Mouse (Mus musculus) neural tube, embryonic 10.5 days (tissue): ENCODE measurements at regions not wholly inside any gene's neighbourhood (a gene's known extent, or its start where the extent isn't known, plus 50 kb on each side); places are given as distances from the start of the nearest gene placed in this dataset.

Source experiments
- DNase-seq: peaks from one replicate; pipeline ENCODE4 v3.0.0-alpha.2; 2017; ENCODE audit warnings: low spot score; ENCODE audit errors: extremely low spot score

DNA sequence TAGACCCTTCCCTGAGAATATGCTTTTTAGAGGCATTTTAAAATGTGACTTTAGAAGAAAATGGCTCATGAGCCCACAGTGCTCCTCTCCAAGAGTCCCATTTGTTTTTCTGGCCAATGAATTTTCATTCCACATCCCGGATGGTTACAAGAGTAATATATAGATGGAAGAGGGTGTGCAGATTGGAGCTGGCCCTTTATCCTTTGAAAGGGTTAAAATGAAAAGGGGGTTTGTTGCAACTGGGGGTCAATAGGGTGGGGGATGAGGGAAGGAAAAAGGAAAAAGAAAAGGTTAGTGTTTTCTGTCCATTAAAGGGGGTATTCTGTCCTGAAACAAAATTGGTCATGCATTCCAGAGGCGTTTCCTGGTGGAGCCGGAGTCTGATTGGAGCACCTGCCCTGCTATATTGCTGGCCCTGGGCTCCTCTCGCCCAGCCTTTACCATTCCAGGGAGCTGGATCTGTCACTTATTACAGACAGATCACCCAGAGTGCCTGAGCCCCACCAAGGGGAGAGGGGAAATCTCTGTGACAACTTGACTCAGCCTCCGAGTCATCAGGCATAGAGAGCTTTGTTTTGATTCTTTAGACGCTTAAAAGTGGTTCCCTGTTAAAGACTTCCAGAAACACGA is 666.7 kb downstream of the Pkhd1 start:
- peak; percentile 34 for DNase-seq

DNA sequence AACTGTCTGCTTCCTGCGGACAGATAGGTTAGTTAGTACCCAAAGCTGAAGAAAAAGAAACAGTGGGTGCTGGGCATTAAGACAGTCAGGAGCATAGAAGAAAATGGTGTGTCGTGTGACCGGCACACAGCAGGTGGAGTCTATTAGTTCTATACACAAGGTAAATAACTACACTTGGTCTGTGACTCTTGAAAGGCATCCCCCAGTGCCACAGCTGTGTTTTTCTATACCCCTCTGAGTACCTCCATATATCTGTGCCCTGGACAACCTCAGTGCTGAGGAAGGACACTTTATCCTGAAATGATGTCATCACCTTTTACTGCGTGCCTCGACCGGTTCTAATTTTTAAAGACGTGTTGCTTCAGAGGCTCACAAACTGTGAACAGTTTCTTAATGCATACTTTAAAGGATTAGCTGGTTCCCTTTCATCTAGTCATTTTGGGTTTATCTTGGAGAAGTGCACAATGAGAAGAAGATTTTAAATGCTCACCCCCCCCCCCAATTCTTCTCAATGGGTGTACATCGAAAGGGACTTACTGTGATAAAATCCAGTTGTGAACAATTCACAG is 666.1 kb downstream of the Pkhd1 start:
- DNase-seq, result peak; percentile 29

- no peak for DNase-seq
Measured at GRCm38 (mm10) chr1:19973364-19973763, 644.5 kb downstream of the Pkhd1 start.

DNA sequence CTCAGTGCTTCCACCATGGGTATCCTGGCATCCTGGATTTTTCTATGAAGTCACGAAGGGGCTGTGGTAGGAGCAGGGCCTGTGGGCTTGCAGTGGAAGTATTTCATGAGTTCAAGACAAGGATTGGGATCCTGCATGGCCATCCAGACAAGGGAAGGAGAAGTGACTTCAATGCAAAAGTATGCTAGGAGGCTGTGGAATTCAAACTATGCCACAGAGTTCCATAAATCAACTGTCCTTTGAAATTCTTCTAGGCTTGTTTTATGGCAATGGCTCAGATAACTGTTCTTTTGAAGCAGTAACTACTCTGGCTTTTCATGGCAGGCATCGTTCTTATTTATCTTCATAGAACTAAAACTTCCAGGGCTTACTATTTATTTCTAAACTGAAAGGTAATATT is 643.9 kb downstream of the Pkhd1 start:
- DNase-seq, result peak; percentile 29

DNA sequence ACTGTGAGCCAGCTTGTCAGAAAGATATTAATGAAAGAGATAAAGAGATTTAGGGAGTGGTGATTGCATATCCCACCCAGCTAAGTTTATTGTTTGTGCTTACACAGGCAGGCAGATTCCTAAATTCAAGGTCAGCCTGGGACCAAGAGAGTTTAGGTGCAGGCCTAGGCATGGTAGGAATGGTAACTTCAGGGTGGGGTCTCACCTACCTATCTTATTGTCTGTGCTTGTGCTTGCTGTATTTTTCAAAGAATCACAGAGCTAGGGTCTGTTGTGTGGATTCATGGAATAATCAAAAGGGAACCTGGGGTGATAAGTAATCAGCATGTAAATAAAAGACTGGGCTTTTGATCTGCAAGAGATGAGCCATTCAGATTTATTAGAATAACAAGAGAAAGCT is 642.4 kb downstream of the Pkhd1 start:
- no peak for DNase-seq

DNA sequence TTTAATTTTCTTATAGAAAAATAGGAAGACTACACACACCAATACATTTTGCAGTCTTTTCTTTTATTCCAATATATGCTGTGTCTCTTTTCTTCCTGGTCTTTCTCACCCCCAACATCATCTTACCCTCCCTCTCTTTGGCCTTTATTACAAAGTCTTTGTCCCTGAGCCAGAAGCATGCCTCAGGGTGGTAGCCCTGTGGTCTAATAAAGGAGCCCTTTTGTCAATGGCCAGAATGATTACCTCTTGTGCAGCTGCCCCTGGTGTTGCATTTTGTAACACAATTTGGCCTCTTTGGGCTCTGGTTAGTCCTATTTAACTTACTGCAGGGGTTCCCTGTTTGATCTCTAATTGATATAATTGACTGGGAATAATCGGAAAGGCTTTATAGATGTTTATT is 636.7 kb downstream of the Pkhd1 start:
- no peak for DNase-seq

DNA sequence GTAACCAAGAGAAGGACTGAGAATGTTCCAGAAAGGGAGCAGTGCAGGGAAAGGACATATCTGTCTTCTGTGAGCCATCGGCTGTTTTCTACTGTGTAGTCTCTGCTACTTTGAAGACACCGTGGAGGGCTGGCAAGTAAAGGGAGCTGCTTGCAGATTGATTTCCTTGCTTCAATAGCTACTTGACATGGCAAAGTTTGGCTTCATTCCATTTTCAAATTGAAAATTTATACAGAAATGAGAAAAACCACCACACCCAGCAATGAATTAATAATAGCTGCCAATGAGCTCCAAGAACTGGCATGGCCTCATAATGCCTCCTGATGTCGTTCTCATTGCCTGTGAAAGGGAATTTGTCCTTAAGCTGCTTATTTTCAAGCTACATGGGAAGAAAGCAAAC is 635.1 kb downstream of the Pkhd1 start:
- no peak for DNase-seq

DNA sequence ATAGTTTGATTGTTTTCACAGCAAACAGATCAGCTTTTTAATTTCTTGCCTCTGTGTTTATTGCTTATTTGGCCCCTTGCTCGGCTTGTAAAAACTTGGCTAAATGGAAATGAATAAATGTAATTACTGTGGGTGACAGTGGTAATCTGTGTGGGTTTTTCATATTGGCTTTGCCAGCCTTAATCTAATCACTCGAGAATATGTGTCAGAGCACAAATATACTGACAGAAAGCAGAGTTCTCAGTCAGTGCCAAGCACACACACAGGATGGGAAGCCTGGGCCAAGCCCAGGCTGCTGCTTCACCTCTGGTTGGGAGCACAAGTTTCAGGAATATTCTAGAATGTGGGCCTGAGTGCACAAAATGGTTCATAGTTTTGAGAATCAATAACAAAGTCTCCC is 634.4 kb downstream of the Pkhd1 start:
- DNase-seq, result no peak

DNA sequence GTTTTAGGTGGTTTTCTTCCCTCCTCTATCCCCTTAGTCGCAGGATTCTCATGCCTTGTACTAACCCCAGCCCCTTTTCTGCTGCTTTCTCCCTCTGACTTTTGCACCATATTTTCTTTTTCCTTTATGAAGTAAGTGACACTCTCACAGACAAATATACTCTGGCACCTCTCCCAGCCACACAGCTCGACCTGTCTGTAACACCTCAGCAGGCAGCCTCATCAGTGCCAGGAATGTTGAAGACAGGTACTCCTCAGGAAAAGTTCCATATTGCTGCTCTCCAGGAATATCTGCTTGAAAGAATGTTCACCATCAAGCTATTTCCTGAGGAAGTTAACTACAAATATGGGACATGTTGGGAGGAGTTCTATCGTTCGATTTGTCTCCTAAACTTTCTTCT is 627.9 kb downstream of the Pkhd1 start:
- no peak for DNase-seq
